Mouse (Mus musculus) hindbrain, embryonic 14.5 days (tissue): ENCODE results near the gene Ins2. TPM values are rescaled to one million over a fixed set of nuclear protein-coding genes. Genes with fewer than 3 reads are reported as not detected.
A peak's percentile ranks its signal among the peaks of the same experiment; 100 is the strongest.

Source experiments
- ATAC-seq: fragments of 200-750 bp; cut with Nextera tagmentation; 2 replicates; pipeline ENCODE4 v1.8.0; 2017; ENCODE audit warnings: moderate number of reproducible peaks, mild to moderate bottlenecking, moderate TSS enrichment, moderate library complexity; ENCODE audit not compliant: low FRiP score
- DNase-seq: peaks from one replicate; pipeline ENCODE4 v3.0.0-alpha.2; 2015; ENCODE audit warnings: low spot score
- H3K27ac ChIP-seq: fragments of 300-500 bp; sonication (generic); 2 replicates; pipeline ENCODE4 v1.5.1; 2014; ENCODE audit warnings: mild to moderate bottlenecking, moderate library complexity
- H3K27me3 ChIP-seq: fragments of 300-500 bp; sonication (generic); 2 replicates; pipeline ENCODE4 v1.6.1; 2014; ENCODE audit warnings: mild to moderate bottlenecking, low read length, mixed read lengths; ENCODE audit not compliant: control insufficient read depth, insufficient read depth
- H3K36me3 ChIP-seq: fragments of 300-500 bp; sonication (generic); replicated peaks from 2 replicates; pipeline ENCODE4 v1.6.1; 2014; ENCODE audit not compliant: control insufficient read depth, insufficient read depth
- H3K4me1 ChIP-seq: fragments of 300-500 bp; sonication (generic); replicated peaks from 2 replicates; pipeline ENCODE4 v1.6.1; 2014; ENCODE audit warnings: antibody characterized with exemption, low read length, mixed read lengths; ENCODE audit not compliant: control insufficient read depth, insufficient read depth
- H3K4me2 ChIP-seq: fragments of 300-500 bp; sonication (generic); replicated peaks from 2 replicates; pipeline ENCODE4 v1.6.1; 2014; ENCODE audit warnings: mild to moderate bottlenecking, moderate library complexity
- H3K4me3 ChIP-seq: fragments of 300-500 bp; sonication (generic); replicated peaks from 2 replicates; pipeline ENCODE4 v1.5.1; 2014; ENCODE audit warnings: mild to moderate bottlenecking, low read length
- H3K9ac ChIP-seq: fragments of 300-500 bp; sonication (generic); 2 replicates; pipeline ENCODE4 v1.6.1; 2014
- H3K9me3 ChIP-seq: fragments of 300-500 bp; sonication (generic); 2 replicates; pipeline ENCODE4 v1.6.1; 2016; ENCODE audit warnings: low read length; ENCODE audit not compliant: control insufficient read depth
- whole genome bisulfite sequencing: fragments of 180-500 bp; shearing (Covaris S2); extraction: QIAGEN DNeasy Blood & Tissue Kit; methylation state at CpG from one replicate; pipeline ENCODE4 v1.1.7; 2014; 5-methylcytosine and 5-hydroxymethylcytosine counted together
- polyA plus RNA-seq: library from polyadenylated mRNA; unstranded; fragments of >200 nt; fragmentation: Nextera tagmentation; extraction: Ambion mirVana; gene quantifications from 2 replicates; pipeline ENCODE4 v1.2.1, GENCODE M21; 2014

Ins2 gene
- 3.1 and 4.0 TPM in 2 replicates for polyA plus RNA-seq

DNA sequence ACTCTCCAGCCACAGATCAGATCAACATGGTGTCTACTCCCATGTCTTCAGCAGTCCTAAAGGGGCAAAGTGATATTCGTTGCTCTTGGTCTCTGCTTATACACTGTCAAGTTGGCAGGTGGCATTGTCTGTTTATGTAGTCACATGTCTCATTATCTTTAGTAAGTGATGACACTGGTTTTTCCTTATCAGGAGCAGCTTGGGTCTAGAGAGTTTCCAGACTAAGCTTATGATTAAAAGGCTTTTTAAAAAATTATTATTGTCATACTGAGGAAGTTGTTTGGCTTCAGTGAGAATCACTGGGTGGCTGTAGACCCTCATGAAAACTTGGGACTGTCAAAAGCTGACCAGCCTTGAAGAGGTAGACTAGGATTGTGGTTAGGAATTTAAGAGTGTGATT, at the start of gene Ins2:
Gene Ins2, minus strand, starts transcription at position 101 of the 400 bp plus-strand sequence.
- Histone ChIP-seq H3K4me3 (no peak within 1 kb of the TSS), H3K9me3 (no peaks in the 10 kb centered on the region), H3K27me3 (no peaks in the 10 kb centered on the region), H3K4me1 (no peaks in the 10 kb centered on the region), H3K36me3 (no peaks in the 10 kb centered on the region), H3K9ac (no peak within 1 kb of the TSS), H3K4me2 (no peak within 1 kb of the TSS), H3K27ac (no peak within 1 kb of the TSS)
- DNase-seq (no peak), ATAC-seq (no peak)
- WGBS = 90% methylated on average over 1 of the region's 1 CpGs

DNA sequence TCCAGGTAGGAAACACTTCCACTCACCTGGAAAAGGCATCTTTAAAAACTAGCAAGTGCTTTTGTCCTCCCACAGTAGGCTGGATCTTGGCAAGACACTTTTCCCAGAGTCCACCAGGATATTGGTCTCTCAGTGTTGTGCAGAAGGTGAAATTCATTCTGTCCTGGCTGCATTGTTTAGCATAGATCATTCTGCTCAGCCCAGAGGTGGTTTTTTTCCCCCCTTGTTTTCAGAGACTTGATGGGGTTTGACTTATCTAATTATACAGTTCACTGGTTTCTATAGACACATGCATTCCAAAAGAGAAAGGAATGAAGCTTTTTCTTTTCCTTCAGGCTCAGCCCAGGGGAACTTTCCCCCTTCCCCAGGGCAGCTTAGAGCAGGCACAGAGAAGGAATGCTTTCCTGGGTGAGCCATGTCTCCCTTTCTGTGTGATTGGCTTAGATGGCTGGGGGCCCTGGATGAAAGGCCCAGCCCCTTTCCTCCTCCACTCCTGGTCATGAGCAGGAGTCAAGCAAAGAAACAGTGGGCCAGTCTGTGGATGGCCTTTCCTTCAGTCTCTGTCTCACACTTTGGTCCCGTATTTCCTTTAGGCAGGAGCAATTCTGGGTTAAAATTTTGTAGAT, 49.6 kb upstream of the Ins2 start:
- Histone ChIP-seq H3K4me3 (no peak overlapping the region), H3K27ac (0 out of 2 replicates have a peak overlapping the region, but pooled peaks have one; percentile 15), H3K4me1 (no peaks in the 10 kb centered on the region), H3K9ac (no peak overlapping the region), H3K36me3 (no peaks in the 10 kb centered on the region), H3K27me3 (no peaks in the 10 kb centered on the region), H3K9me3 (no peaks in the 10 kb centered on the region), H3K4me2 (no peak overlapping the region)
- 37% methylated on average over 1 of the region's 1 CpGs for WGBS
- DNase-seq (no peak), ATAC-seq (no peak)

DNA sequence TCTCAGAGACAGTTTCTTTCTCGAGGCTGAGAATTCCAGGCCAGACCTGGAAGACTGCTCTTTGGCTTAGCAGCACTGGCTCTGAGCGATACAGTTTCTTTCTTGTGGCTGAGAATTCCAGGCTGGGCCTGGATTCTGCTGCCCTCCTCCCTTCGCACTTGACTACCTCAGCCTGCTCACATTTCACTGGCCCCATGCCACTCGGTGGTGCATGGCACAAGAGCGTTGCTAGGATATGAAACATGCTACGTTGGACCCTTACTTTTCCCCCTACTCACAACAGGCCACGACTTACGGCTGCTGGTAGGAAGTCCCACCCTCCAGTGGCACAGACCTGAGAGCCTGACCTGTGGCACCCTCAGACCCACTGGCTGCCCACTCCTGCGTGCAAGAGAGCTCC, 46.5 kb upstream of the Ins2 start:
- DNase-seq (no peak), ATAC-seq (no peak)
- H3K4me2 ChIP-seq = no peak overlapping the region
- H3K4me3 ChIP-seq = no peak overlapping the region
- no peaks in the 10 kb centered on the region for H3K27me3 ChIP-seq
- no peak overlapping the region for H3K9ac ChIP-seq
- no peaks in the 10 kb centered on the region for H3K9me3 ChIP-seq
- no peaks in the 10 kb centered on the region for H3K4me1 ChIP-seq
- no peaks in the 10 kb centered on the region for H3K36me3 ChIP-seq
- H3K27ac ChIP-seq = no peak overlapping the region
- 49% methylated on average over 9 of the region's 9 CpGs for WGBS

DNA sequence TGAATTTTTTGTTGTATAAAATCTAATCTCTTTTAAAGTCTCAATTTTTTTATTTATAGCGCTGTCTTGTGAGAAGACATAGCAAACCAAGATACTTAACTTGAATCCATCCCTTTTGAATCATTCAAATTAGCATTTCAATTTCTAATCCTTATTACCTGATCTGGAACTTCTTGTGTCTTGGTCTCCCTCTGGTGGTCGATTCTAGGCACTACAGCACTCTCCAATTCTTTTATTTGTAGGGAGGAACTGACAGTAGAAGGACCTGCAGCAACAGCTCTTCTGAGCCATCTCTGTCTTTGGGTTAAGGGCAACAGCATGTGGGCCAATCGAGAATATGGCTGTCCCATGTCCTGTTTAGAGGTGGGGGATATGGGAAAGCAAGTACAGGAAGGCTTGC, 5.4 kb downstream of the Ins2 start:
- Histone ChIP-seq H3K4me3 (no peak overlapping the region), H3K27ac (no peak overlapping the region), H3K9ac (no peak overlapping the region), H3K36me3 (no peaks in the 10 kb centered on the region), H3K27me3 (no peaks in the 10 kb centered on the region), H3K4me2 (no peak overlapping the region), H3K4me1 (no peaks in the 10 kb centered on the region), H3K9me3 (no peaks in the 10 kb centered on the region)
- 13% methylated on average over 3 of the region's 3 CpGs for WGBS
- DNase-seq (peak; percentile 76), ATAC-seq (no peak)

DNA sequence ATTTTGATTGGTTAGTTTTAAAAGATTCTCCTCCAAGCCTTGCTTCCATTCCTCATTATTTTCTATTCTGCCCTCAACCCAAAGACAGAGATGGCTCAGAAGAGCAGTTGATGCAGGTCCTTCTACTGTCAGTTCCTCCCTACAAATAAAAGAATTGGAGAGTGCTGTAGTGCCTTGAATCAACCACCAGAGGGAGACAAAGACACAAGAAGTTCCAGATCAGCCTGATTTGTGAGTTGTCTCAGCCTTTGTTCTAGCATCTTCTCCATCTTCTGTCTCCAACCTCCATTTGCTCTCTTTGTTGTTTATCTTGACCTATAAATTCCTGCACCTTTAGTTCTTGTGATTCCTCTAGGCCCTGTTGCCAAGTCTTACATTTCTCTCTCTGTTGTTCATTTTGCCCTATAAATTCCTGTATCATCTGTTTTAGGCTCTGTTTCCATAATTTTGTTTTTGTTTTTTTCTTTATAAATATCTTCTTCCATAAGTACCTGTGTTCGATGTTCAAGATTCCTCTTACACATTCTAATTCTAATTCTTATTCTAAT, 6.2 kb downstream of the Ins2 start:
- no peaks in the 10 kb centered on the region for H3K4me1 ChIP-seq
- H3K9me3 ChIP-seq = no peaks in the 10 kb centered on the region
- WGBS = 73% methylated on average over 1 of the region's 1 CpGs
- H3K4me2 ChIP-seq = no peak overlapping the region
- H3K9ac ChIP-seq = no peak overlapping the region
- H3K4me3 ChIP-seq = no peak overlapping the region
- H3K36me3 ChIP-seq = no peaks in the 10 kb centered on the region
- no peak overlapping the region for H3K27ac ChIP-seq
- H3K27me3 ChIP-seq = no peaks in the 10 kb centered on the region
- no peak for ATAC-seq
- DNase-seq = peak; percentile 81

DNA sequence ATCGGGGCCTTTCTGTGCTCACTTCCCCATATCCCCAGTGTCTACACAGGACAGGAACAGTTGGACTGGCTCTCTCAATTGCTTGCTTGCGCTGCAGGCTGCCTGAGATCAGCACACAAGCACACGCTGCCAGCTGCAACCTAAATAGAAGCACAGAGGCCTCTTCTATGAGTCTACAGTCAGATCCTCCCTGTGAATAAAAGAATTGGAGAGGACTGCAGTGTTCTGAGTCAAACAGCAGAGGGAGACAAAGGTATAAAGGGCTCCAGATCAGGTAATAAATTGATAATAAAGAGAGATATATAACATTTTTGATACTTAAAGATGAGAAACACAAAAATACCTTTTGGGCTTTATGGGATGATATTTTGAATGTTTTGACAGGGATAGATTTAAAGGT, 17.2 kb downstream of the Ins2 start:
- no peaks in the 10 kb centered on the region for H3K4me1 ChIP-seq
- H3K9ac ChIP-seq = no peak overlapping the region
- H3K4me2 ChIP-seq = no peak overlapping the region
- no peak overlapping the region for H3K4me3 ChIP-seq
- H3K27ac ChIP-seq = no peak overlapping the region
- WGBS = 58% methylated on average over 3 of the region's 3 CpGs
- ATAC-seq (no peak), DNase-seq (no peak)
- H3K9me3 ChIP-seq = no peaks in the 10 kb centered on the region
- H3K36me3 ChIP-seq = no peaks in the 10 kb centered on the region
- no peaks in the 10 kb centered on the region for H3K27me3 ChIP-seq

DNA sequence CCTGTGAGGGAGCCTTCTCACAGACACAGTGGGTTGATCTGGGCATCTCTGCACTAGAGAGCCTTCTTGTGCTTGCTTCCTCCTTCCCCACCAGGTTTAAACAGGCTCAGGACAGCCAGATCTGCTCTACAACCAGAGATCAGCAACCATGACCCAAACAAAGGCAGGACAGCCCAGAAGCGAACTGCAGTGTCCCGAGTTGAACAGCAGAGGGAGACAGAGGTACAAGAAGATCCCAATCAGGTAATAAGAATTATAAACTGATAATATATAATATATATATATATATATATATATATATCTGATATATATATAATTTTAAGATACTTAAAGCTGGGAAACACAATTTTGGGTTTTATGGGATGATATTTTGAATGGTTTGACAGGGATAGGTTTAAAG, 22.5 kb downstream of the Ins2 start:
- Histone ChIP-seq H3K4me2 (no peak overlapping the region), H3K9me3 (no peaks in the 10 kb centered on the region), H3K27me3 (no peaks in the 10 kb centered on the region), H3K36me3 (no peaks in the 10 kb centered on the region), H3K27ac (no peak overlapping the region), H3K9ac (no peak overlapping the region), H3K4me1 (no peaks in the 10 kb centered on the region), H3K4me3 (no peak overlapping the region)
- WGBS = 2% methylated on average over 2 of the region's 2 CpGs
- no peak for ATAC-seq
- DNase-seq = peak; percentile 68

DNA sequence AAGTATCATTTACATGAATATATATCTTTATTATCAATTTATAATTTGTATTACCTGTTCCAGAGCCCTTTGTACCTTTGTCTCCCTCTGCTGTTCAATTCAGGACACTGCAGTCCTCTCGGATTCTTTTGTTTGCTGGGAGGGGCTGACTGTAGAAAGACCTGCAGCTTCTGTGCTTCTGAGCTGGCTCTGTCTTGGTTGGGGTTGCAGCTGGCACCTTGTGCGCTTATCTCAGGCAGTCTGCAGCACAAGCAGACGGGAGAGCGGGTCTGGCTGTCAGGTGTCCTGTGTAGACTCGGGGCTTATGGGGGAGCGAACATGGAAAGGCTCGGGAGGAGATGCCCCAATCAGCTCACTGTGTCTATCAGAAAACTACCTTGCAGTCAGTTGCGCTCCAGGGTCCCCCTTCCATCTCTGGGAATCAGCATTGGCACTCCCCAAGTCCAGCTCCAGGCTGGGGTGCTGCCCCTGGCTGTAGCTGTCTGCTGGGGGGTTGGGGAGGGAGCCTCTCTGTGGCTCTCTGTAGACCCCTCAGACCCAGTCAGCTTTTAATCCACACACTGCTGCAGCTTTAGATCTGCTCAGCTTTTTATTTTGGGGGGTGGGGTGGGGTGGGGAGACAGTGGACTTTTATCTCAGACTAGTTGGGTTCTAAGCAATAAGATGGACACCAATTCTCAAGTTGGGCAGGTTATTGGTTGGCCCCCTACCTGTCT, 28.2 kb downstream of the Ins2 start:
- peak overlapping the region; percentile 27 for H3K4me3 ChIP-seq
- peak overlapping the region; percentile 70 for H3K9ac ChIP-seq
- DNase-seq = peak; percentile 83
- 13% methylated on average over 8 of the region's 8 CpGs for WGBS
- ATAC-seq = no peak
- H3K36me3 ChIP-seq = no peaks in the 10 kb centered on the region
- H3K27me3 ChIP-seq = no peaks in the 10 kb centered on the region
- H3K27ac ChIP-seq = peak overlapping the region; percentile 67; the same call in 1 of the 2 replicates
- peak overlapping the region; percentile 56 for H3K4me2 ChIP-seq
- H3K4me1 ChIP-seq = no peaks in the 10 kb centered on the region
- no peaks in the 10 kb centered on the region for H3K9me3 ChIP-seq

DNA sequence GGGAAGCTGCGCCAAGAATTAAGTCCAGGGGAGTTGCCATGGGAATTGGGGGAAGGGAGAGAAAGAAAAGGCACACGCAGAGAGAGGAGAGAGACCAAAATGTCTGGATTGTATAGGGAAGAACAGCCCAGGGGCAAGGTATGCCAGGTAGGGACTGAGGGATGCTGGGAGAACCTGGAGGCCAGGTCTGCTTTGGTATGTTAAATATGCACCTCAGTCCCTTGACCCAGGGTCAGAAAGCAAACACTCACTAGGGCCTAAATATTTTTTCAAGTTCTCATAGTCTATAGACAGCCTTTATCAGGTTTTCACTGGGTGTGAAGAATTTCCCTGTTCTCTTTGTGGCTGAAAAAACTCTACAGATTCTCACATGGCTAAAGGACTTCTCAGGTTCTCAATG, 36.3 kb downstream of the Ins2 start:
- ATAC-seq = no peak
- Histone ChIP-seq H3K4me1 (no peaks in the 10 kb centered on the region), H3K9ac (no peak overlapping the region), H3K4me2 (no peak overlapping the region), H3K9me3 (no peaks in the 10 kb centered on the region), H3K27me3 (no peaks in the 10 kb centered on the region), H3K36me3 (no peaks in the 10 kb centered on the region), H3K27ac (no peak overlapping the region), H3K4me3 (no peak overlapping the region)
- DNase-seq = no peak
- 65% methylated on average over 2 of the region's 2 CpGs for WGBS
